Mouse (Mus musculus) kidney, embryonic 15.5 days (tissue): Measurements from ENCODE around the gene Gtpbp4. TPM values are rescaled to one million over a fixed set of nuclear protein-coding genes. Genes with fewer than 3 reads are reported as not detected.

Experiments
- microRNA-seq: library from miRNA; unstranded; fragments of <30 nt; microRNA quantifications from one replicate; pipeline ENCODE4, GENCODE M21; 2016
- polyA plus RNA-seq: library from polyadenylated mRNA; unstranded; fragments of >200 nt; fragmentation: Nextera tagmentation; extraction: Ambion mirVana; gene quantifications from 2 replicates; pipeline ENCODE4 v1.2.1, GENCODE M21; 2015

Gene Gtpbp4
- polyA plus RNA-seq, 1 experiment from 2014 or later: 80.9 TPM

Small RNA genes within 50 kb of the gene (microRNA-seq; reads per million reads assigned to microRNA genes)
- not detected for gene Gm22750

Other genes starting within 250 kb of the Gtpbp4 start
- gene Wdr37, start 124.2 kb downstream of the Gtpbp4 start, polyA plus RNA-seq: 19.3 and 20.8 TPM in 2 replicates
- gene Idi1, start 110.6 kb downstream of the Gtpbp4 start, polyA plus RNA-seq: 67.8 and 73.0 TPM in 2 replicates
- not detected in 2 replicates for gene Gm9745, start 47.9 kb downstream of the Gtpbp4 start, polyA plus RNA-seq
- not detected in 2 replicates for gene Idi2, start 43.2 kb downstream of the Gtpbp4 start, polyA plus RNA-seq
- gene Larp4b, start 97.8 kb upstream of the Gtpbp4 start, polyA plus RNA-seq: 34.5 and 35.2 TPM in 2 replicates